Mouse (Mus musculus): ENCODE results near the gene Gucy1b2. TPM values are rescaled to one million over a fixed set of nuclear protein-coding genes. Genes with fewer than 3 reads are reported as not detected.

The Gucy1b2 gene
- polyA plus RNA-seq, 1 experiment from 2014 or later: 0.06 TPM

- no peak overlapping the region for H3K4me3 ChIP-seq (ENCODE audit: low read length)
- no peak for ATAC-seq
- 94% methylated on average over 1 of the region's 1 CpGs for WGBS
- H3K4me2 ChIP-seq (ENCODE audit: low read depth, low read length): no peak overlapping the region
- peaks cover 6% of the 10 kb centered on the region; the same call in 1 of the 2 replicates for H3K4me1 ChIP-seq (ENCODE audit: control insufficient read depth, insufficient read depth, low read length)
- no peak overlapping the region for H3K9ac ChIP-seq (ENCODE audit: low read depth, low read length)
- H3K9me3 ChIP-seq (ENCODE audit: control insufficient read depth, low read length): no peaks in the 10 kb centered on the region
- no peaks in the 10 kb centered on the region for H3K27me3 ChIP-seq (replicated peaks; ENCODE audit: control insufficient read depth, insufficient read depth, low read length)
- H3K27ac ChIP-seq (ENCODE audit: low read length): no peak overlapping the region
- H3K36me3 ChIP-seq (ENCODE audit: control insufficient read depth, insufficient read depth, low read length): no peaks in the 10 kb centered on the region
Observed at GRCm38 (mm10) chr14:62450706-62451105, 5.4 kb downstream of the Gucy1b2 start.

- Histone ChIP-seq H3K4me2 (ENCODE audit: low read depth, low read length) (no peak overlapping the region), H3K36me3 (ENCODE audit: control insufficient read depth, insufficient read depth, low read length) (no peaks in the 10 kb centered on the region), H3K27ac (ENCODE audit: low read length) (no peak overlapping the region), H3K9me3 (ENCODE audit: control insufficient read depth, low read length) (no peaks in the 10 kb centered on the region), H3K4me1 (ENCODE audit: control insufficient read depth, insufficient read depth, low read length) (peaks cover 6% of the 10 kb centered on the region; the same call in 1 of the 2 replicates), H3K27me3 (replicated peaks; ENCODE audit: control insufficient read depth, insufficient read depth, low read length) (no peaks in the 10 kb centered on the region), H3K9ac (ENCODE audit: low read depth, low read length) (no peak overlapping the region), H3K4me3 (ENCODE audit: low read length) (no peak overlapping the region)
- peak; percentile 71 for ATAC-seq
- 57% methylated on average over 3 of the region's 3 CpGs for WGBS
Observed at GRCm38 (mm10) chr14:62447214-62447548, 8.9 kb downstream of the Gucy1b2 start.

- 43% methylated on average over 7 of the region's 7 CpGs for WGBS
- ATAC-seq: no peak
- H3K27me3 ChIP-seq (replicated peaks; ENCODE audit: control insufficient read depth, insufficient read depth, low read length): no peaks in the 10 kb centered on the region
Observed at GRCm38 (mm10) chr14:62446385-62447213, 9.5 kb downstream of the Gucy1b2 start.

GRCm38 (mm10) chr14:62443840-62444430 is 12.2 kb downstream of the Gucy1b2 start:
- no peak overlapping the region for H3K27ac ChIP-seq (ENCODE audit: low read length)
- H3K4me3 ChIP-seq (ENCODE audit: low read length): no peak overlapping the region
- H3K27me3 ChIP-seq (replicated peaks; ENCODE audit: control insufficient read depth, insufficient read depth, low read length): no peaks in the 10 kb centered on the region
- WGBS: 59% methylated on average over 6 of the region's 6 CpGs
- H3K4me2 ChIP-seq (ENCODE audit: low read depth, low read length): no peak overlapping the region
- H3K36me3 ChIP-seq (ENCODE audit: control insufficient read depth, insufficient read depth, low read length): no peaks in the 10 kb centered on the region
- no peak overlapping the region for H3K9ac ChIP-seq (ENCODE audit: low read depth, low read length)
- no peaks in the 10 kb centered on the region for H3K9me3 ChIP-seq (ENCODE audit: control insufficient read depth, low read length)
- no peak for ATAC-seq
- H3K4me1 ChIP-seq (ENCODE audit: control insufficient read depth, insufficient read depth, low read length): peaks cover 6% of the 10 kb centered on the region; the same call in 1 of the 2 replicates

More at GRCm38 (mm10) chr14:62446385-62447213, 9.5 kb downstream of the Gucy1b2 start:
- no peaks in the 10 kb centered on the region for H3K9me3 ChIP-seq (ENCODE audit: control insufficient read depth, low read length)
- no peak overlapping the region for H3K4me2 ChIP-seq (ENCODE audit: low read depth, low read length)
- no peak overlapping the region for H3K27ac ChIP-seq (ENCODE audit: low read length)
- H3K9ac ChIP-seq (ENCODE audit: low read depth, low read length): no peak overlapping the region
- H3K4me1 ChIP-seq (ENCODE audit: control insufficient read depth, insufficient read depth, low read length): peaks cover 6% of the 10 kb centered on the region; the same call in 1 of the 2 replicates
- H3K36me3 ChIP-seq (ENCODE audit: control insufficient read depth, insufficient read depth, low read length): no peaks in the 10 kb centered on the region
- H3K4me3 ChIP-seq (ENCODE audit: low read length): no peak overlapping the region

- Histone ChIP-seq H3K4me2 (ENCODE audit: low read depth, low read length) (no peak overlapping the region), H3K9me3 (ENCODE audit: control insufficient read depth, low read length) (no peaks in the 10 kb centered on the region), H3K27me3 (replicated peaks; ENCODE audit: control insufficient read depth, insufficient read depth, low read length) (no peaks in the 10 kb centered on the region), H3K4me1 (ENCODE audit: control insufficient read depth, insufficient read depth, low read length) (peaks cover 6% of the 10 kb centered on the region; the same call in 1 of the 2 replicates), H3K9ac (ENCODE audit: low read depth, low read length) (no peak overlapping the region), H3K4me3 (ENCODE audit: low read length) (no peak overlapping the region), H3K36me3 (ENCODE audit: control insufficient read depth, insufficient read depth, low read length) (no peaks in the 10 kb centered on the region), H3K27ac (ENCODE audit: low read length) (no peak overlapping the region)
- ATAC-seq: no peak
- WGBS: 57% methylated on average over 1 of the region's 1 CpGs
Observed at GRCm38 (mm10) chr14:62442971-62443370, 13.1 kb downstream of the Gucy1b2 start.

- no peak for ATAC-seq
- H3K27me3 ChIP-seq (replicated peaks; ENCODE audit: control insufficient read depth, insufficient read depth, low read length): no peaks in the 10 kb centered on the region
- no peaks in the 10 kb centered on the region for H3K9me3 ChIP-seq (ENCODE audit: control insufficient read depth, low read length)
- no peak overlapping the region for H3K4me3 ChIP-seq (ENCODE audit: low read length)
- H3K36me3 ChIP-seq (ENCODE audit: control insufficient read depth, insufficient read depth, low read length): no peaks in the 10 kb centered on the region
- no peak overlapping the region for H3K27ac ChIP-seq (ENCODE audit: low read length)
- H3K4me2 ChIP-seq (ENCODE audit: low read depth, low read length): no peak overlapping the region
- no peak overlapping the region for H3K9ac ChIP-seq (ENCODE audit: low read depth, low read length)
- no peaks in the 10 kb centered on the region for H3K4me1 ChIP-seq (ENCODE audit: control insufficient read depth, insufficient read depth, low read length)
Observed at GRCm38 (mm10) chr14:62440036-62440435, 16.1 kb downstream of the Gucy1b2 start.

- Histone ChIP-seq H3K4me1 (ENCODE audit: control insufficient read depth, insufficient read depth, low read length) (no peaks in the 10 kb centered on the region), H3K27me3 (replicated peaks; ENCODE audit: control insufficient read depth, insufficient read depth, low read length) (no peaks in the 10 kb centered on the region), H3K9ac (ENCODE audit: low read depth, low read length) (no peak overlapping the region), H3K36me3 (ENCODE audit: control insufficient read depth, insufficient read depth, low read length) (no peaks in the 10 kb centered on the region), H3K4me3 (ENCODE audit: low read length) (no peak overlapping the region), H3K9me3 (ENCODE audit: control insufficient read depth, low read length) (no peaks in the 10 kb centered on the region), H3K27ac (ENCODE audit: low read length) (no peak overlapping the region), H3K4me2 (ENCODE audit: low read depth, low read length) (no peak overlapping the region)
- no peak for ATAC-seq
- 82% methylated on average over 4 of the region's 4 CpGs for WGBS
Observed at GRCm38 (mm10) chr14:62438236-62438635, 17.9 kb downstream of the Gucy1b2 start.

GRCm38 (mm10) chr14:62437806-62438205 is 18.3 kb downstream of the Gucy1b2 start:
- no peaks in the 10 kb centered on the region for H3K36me3 ChIP-seq (ENCODE audit: control insufficient read depth, insufficient read depth, low read length)
- no peak overlapping the region for H3K4me2 ChIP-seq (ENCODE audit: low read depth, low read length)
- no peak overlapping the region for H3K9ac ChIP-seq (ENCODE audit: low read depth, low read length)
- H3K27ac ChIP-seq (ENCODE audit: low read length): no peak overlapping the region
- ATAC-seq: no peak
- H3K4me1 ChIP-seq (ENCODE audit: control insufficient read depth, insufficient read depth, low read length): no peaks in the 10 kb centered on the region
- no peaks in the 10 kb centered on the region for H3K9me3 ChIP-seq (ENCODE audit: control insufficient read depth, low read length)
- no peaks in the 10 kb centered on the region for H3K27me3 ChIP-seq (replicated peaks; ENCODE audit: control insufficient read depth, insufficient read depth, low read length)
- WGBS: 87% methylated on average over 2 of the region's 2 CpGs
- no peak overlapping the region for H3K4me3 ChIP-seq (ENCODE audit: low read length)

- Histone ChIP-seq H3K9ac (ENCODE audit: low read depth, low read length) (no peak overlapping the region), H3K36me3 (ENCODE audit: control insufficient read depth, insufficient read depth, low read length) (no peaks in the 10 kb centered on the region), H3K4me2 (ENCODE audit: low read depth, low read length) (no peak overlapping the region), H3K4me3 (ENCODE audit: low read length) (no peak overlapping the region), H3K9me3 (ENCODE audit: control insufficient read depth, low read length) (no peaks in the 10 kb centered on the region), H3K4me1 (ENCODE audit: control insufficient read depth, insufficient read depth, low read length) (no peaks in the 10 kb centered on the region), H3K27ac (ENCODE audit: low read length) (no peak overlapping the region), H3K27me3 (replicated peaks; ENCODE audit: control insufficient read depth, insufficient read depth, low read length) (no peaks in the 10 kb centered on the region)
- WGBS: 59% methylated on average over 2 of the region's 2 CpGs
- ATAC-seq: no peak
Observed at GRCm38 (mm10) chr14:62425277-62425691, 30.8 kb downstream of the Gucy1b2 start.
